Mouse (Mus musculus) heart, postnatal 0 days (tissue): ENCODE results near the gene Tubb5.

Experiments used
- CTCF ChIP-seq: IDR thresholded peaks from 2 replicates; pipeline ENCODE4 v1.5.1; 2016; ENCODE audit warnings: antibody characterized with exemption, control low read depth, low read depth
- EP300 ChIP-seq: IDR thresholded peaks from 2 replicates; pipeline ENCODE4 v1.6.1; 2016; ENCODE audit warnings: antibody characterized with exemption, low read depth

GRCm38 (mm10) chr17:35848112-35848511, 10.0 kb upstream of the Tubb5 start:
- TF ChIP-seq CTCF: peak; percentile 34
- no peak for TF ChIP-seq EP300
